Mouse (Mus musculus) cerebellum, adult 11-12 months (tissue): Measurements from ENCODE around the gene Slf1.

Experiments
- DNase-seq: peaks from one replicate; pipeline ENCODE4 v3.0.0; 2022

Slf1 gene

GRCm38 (mm10) chr13:77134931-77135620 is at the start of gene Slf1, which contains the start of gene 2210408I21Rik:
Slf1 (minus strand) TSS chr13:77135473.
2210408I21Rik (plus strand) TSS chr13:77135540.
- DNase-seq = peak; percentile 82

- no peak for DNase-seq
These were observed 42.7 kb upstream of the Slf1 start for GRCm38 (mm10) chr13:77177931-77178330.

- no peak for DNase-seq
These were observed 5.6 kb upstream of the Slf1 start for GRCm38 (mm10) chr13:77140890-77141289.

GRCm38 (mm10) chr13:77135621-77135981 is 328 bp upstream of the Slf1 start:
- DNase-seq = no peak

GRCm38 (mm10) chr13:77131132-77131531 is 4.1 kb downstream of the Slf1 start:
- DNase-seq = no peak

GRCm38 (mm10) chr13:77128240-77128639 is 7.0 kb downstream of the Slf1 start:
- no peak for DNase-seq

GRCm38 (mm10) chr13:77125159-77125558 is 10.1 kb downstream of the Slf1 start:
- no peak for DNase-seq

GRCm38 (mm10) chr13:77118695-77119094 is 16.6 kb downstream of the Slf1 start:
- no peak for DNase-seq

GRCm38 (mm10) chr13:77107734-77108133 is 27.5 kb downstream of the Slf1 start:
- DNase-seq = no peak

- peak; percentile 64 for DNase-seq
These were observed 42.4 kb downstream of the Slf1 start for GRCm38 (mm10) chr13:77092876-77093275.

GRCm38 (mm10) chr13:77072030-77072429 is 63.2 kb downstream of the Slf1 start:
- no peak for DNase-seq

GRCm38 (mm10) chr13:77068847-77069246 is 66.4 kb downstream of the Slf1 start:
- DNase-seq = no peak

GRCm38 (mm10) chr13:77063221-77063620 is 72.1 kb downstream of the Slf1 start:
- DNase-seq = no peak

GRCm38 (mm10) chr13:77049736-77050135 is 85.5 kb downstream of the Slf1 start:
- no peak for DNase-seq

- peak; percentile 48 for DNase-seq
These were observed 86.8 kb downstream of the Slf1 start for GRCm38 (mm10) chr13:77048461-77048860.

GRCm38 (mm10) chr13:77047179-77047931 is 87.9 kb downstream of the Slf1 start:
- DNase-seq = peak; percentile 20

- no peak for DNase-seq
These were observed 88.9 kb downstream of the Slf1 start for GRCm38 (mm10) chr13:77046416-77046815.

- no peak for DNase-seq
These were observed 89.9 kb downstream of the Slf1 start for GRCm38 (mm10) chr13:77045375-77045774.

GRCm38 (mm10) chr13:77043375-77043774 is 91.9 kb downstream of the Slf1 start:
- DNase-seq = no peak

GRCm38 (mm10) chr13:77029594-77029993 is 105.7 kb downstream of the Slf1 start:
- DNase-seq = no peak

- DNase-seq = no peak
These were observed 116.4 kb downstream of the Slf1 start for GRCm38 (mm10) chr13:77018851-77019250.

- DNase-seq = no peak
These were observed 131.6 kb downstream of the Slf1 start for GRCm38 (mm10) chr13:77003684-77004083.

- no peak for DNase-seq
These were observed 132.6 kb downstream of the Slf1 start for GRCm38 (mm10) chr13:77002628-77003027.
